Mouse (Mus musculus): Measurements from ENCODE around the gene Zfp963.

Zfp963 gene

DNA sequence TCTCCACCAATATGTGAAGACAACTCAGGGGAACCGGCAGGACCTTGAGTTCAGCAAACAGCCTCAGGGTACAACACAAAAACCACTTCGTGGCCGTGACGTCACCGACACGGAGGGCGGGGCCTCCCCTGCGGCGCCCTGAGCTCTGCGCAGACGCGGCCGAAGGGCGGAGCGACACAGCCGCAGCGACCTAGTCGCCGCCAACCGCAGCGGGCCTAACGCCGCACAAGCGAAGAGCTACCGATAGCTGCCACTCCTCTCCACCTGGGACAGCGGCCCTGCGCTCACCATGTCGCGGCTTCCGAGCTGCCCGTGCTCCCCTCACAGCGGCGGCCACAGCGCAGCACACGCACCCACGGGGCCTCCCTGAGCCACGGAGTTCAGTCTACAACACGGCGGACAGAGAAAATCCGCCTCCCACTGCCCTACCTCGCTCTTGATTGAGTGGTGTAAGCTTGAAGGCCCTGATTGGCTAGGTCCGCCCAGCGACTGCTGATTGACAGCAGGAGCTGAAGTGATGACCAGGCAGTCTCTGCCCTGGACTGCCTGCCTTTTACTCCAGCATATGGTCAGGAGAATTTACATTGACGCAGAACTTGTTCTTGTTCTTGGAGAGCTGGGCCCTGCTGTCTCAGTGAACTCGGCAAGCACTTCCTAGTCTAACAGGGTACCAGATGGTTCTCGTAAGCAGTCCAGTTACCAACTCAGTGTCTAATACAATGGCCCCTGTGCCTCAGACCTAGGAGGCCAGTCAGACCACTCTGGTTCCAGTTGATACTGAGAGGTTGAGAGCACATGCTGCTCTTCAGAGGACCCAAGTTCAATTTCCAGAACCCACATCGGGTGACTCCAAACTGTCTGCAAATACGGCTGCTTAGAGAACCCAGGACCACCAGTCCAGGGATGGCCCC lies at the start of gene Zfp963:
Zfp963 (minus strand) TSS at position 427 of the 911 bp plus-strand sequence.
- DNase-seq (ENCODE audit: extremely low spot score, low read depth, low spot score), result peak; percentile 80

DNA sequence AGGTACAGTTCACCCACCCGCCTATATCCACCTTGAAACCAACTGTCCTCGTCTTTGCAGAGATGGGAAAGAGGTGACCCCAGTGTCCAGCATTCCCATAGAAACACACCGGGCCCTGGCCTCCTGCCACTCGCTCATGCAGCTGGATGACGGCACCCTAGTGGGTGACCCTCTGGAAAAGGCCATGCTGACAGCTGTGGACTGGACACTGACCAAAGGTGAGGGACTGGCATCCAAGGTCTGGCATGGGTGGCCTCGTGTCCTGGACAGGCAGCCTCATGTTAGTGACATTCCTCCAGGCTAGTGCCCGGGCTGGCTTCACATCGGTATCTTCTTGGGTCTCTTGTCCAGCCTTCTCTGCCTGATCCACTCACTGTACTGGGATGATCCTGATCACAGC lies 49.5 kb upstream of the Zfp963 start:
- no peak for DNase-seq (ENCODE audit: extremely low spot score, low read depth, low spot score)

GRCm38 (mm10) chr8:69797661-69798060 lies 47.9 kb upstream of the Zfp963 start:
- DNase-seq (ENCODE audit: extremely low spot score, low read depth, low spot score), result no peak

DNA sequence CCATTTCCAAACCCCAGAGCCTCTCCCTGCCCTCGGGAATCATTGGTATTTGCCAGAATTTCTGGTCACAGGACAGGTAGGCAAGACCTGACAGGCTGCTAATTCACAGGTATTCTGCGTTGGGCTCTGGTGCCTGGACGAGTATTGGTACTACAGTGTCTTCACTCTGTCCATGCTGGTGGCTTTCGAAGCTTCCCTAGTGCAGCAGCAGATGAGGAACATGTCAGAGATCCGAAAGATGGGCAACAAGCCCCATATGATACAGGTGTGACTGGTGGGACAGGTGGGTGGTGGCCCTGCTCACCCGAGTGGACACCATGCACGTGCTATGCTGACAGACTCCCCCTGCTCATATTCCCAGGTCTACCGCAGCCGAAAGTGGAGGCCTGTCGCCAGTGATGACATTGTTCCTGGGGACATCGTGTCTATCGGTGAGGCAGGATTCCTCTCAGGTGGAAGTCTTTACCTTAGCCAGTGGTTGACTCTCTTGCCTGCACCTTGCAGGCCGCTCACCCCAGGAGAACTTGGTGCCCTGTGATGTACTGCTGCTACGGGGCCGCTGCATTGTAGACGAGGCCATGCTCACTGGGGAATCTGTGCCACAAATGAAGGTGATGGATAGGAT lies 47.1 kb upstream of the Zfp963 start:
- no peak for DNase-seq (ENCODE audit: extremely low spot score, low read depth, low spot score)

GRCm38 (mm10) chr8:69794901-69795300 lies 45.1 kb upstream of the Zfp963 start:
- no peak for DNase-seq (ENCODE audit: extremely low spot score, low read depth, low spot score)

- DNase-seq (ENCODE audit: extremely low spot score, low read depth, low spot score), result no peak
Measured at GRCm38 (mm10) chr8:69794096-69794495, 44.3 kb upstream of the Zfp963 start.

DNA sequence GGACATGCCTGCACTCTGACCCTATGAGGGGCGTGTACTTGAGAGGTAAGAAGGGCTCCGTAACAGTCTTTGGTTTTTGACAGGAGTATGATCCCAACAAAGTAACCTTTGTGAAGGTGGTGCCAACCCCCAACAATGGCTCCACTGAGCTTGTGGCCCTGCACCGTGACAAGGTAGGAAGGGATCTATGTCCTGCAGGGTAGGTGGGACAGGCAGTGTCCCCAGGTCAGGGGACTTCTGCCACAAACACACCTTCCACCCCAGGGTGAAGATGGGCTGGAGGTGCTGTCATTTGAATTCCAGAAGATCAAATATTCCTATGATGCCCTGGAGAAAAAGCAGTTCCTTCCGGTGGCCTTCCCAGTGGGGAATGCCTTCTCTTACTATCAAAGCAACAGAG lies 43.9 kb upstream of the Zfp963 start:
- DNase-seq (ENCODE audit: extremely low spot score, low read depth, low spot score), result no peak

GRCm38 (mm10) chr8:69791415-69792068 lies 41.8 kb upstream of the Zfp963 start:
- DNase-seq (ENCODE audit: extremely low spot score, low read depth, low spot score), result no peak

GRCm38 (mm10) chr8:69790773-69791367 lies 41.1 kb upstream of the Zfp963 start, which contains the start of the genes Atp13a1 and Zfp866:
TSS of gene Atp13a1 (plus strand) at chr8:69791163.
TSS of gene Zfp866 (minus strand) at chr8:69791178.
- DNase-seq (ENCODE audit: extremely low spot score, low read depth, low spot score), result peak; percentile 54

- no peak for DNase-seq (ENCODE audit: extremely low spot score, low read depth, low spot score)
Measured at GRCm38 (mm10) chr8:69790364-69790763, 40.6 kb upstream of the Zfp963 start.

DNA sequence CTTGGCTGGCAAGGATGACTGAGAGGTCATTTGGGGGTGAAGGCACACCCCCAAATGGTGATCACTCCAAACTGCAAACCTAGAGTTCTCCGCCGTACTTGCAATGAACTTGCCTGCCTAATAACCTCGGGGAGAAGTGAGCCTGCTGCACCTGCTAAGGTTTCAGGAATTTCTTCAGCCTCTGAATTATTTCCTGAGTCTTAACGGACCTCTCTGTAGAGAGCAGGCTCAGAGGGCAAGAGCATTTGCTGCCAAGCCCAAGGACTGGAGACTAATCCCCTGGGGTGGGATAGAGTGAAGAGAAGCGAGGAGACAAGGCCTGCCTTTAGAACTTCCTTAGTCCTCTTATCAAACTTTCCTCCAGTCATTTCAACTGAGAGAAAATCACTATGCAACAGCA lies 40.0 kb upstream of the Zfp963 start:
- no peak for DNase-seq (ENCODE audit: extremely low spot score, low read depth, low spot score)

DNA sequence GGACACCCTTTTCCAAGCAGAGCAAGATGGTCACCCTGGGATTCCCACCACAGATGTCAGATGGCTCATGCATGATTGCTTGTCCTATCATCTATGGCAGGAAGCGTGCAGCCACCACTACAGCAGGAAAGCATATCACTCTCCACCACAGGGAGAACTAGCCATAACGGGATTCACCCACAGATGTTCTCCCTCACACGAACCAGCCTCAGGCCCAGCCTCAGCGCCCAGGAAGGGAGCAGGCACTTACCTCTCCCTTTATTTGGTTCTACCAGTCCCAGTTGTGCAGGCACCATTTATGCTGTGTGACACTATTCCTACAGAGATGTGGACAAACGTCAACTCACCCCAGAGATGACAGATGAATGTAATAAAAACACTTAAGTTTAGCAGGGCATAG lies 39.3 kb upstream of the Zfp963 start:
- DNase-seq (ENCODE audit: extremely low spot score, low read depth, low spot score), result no peak

DNA sequence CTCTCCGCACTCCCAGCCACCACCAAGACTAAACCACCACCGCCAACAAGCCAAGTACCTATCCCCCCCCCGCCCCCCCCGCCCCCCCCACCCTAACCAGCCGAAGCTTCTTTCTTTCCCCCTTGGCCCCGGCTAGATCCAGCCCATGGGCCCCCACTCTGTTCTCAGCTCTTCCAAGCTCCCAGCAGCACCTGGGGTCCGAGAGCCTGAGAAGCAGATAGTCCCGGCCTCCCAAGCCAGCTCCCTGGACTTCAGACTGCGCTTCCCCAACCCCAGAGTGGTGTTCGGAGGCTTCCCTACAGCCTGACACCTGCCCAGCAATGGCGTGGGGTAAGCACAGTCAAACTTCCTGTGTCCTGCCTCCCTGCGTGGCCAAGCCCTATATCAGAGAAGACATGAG lies 27.3 kb upstream of the Zfp963 start:
- DNase-seq (ENCODE audit: extremely low spot score, low read depth, low spot score), result no peak

DNA sequence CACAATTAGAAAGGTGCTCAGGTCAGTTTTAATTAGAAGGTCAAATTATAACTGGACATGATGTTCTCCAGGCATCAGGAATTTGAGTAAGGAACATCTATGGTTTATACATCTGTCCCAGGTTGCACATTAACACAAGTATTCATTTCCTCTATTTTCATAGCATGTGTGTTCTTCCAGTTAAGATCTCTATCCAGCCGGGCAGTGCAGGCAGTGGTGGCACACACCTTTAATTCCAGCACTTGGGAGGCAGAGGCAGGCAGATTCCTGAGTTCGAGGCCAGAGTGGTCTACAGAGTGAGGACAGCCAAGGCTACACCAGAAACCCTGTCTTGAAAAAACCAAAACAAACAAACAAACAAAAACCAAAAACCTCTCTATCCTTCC lies 25.4 kb upstream of the Zfp963 start:
- DNase-seq (ENCODE audit: extremely low spot score, low read depth, low spot score), result no peak

DNA sequence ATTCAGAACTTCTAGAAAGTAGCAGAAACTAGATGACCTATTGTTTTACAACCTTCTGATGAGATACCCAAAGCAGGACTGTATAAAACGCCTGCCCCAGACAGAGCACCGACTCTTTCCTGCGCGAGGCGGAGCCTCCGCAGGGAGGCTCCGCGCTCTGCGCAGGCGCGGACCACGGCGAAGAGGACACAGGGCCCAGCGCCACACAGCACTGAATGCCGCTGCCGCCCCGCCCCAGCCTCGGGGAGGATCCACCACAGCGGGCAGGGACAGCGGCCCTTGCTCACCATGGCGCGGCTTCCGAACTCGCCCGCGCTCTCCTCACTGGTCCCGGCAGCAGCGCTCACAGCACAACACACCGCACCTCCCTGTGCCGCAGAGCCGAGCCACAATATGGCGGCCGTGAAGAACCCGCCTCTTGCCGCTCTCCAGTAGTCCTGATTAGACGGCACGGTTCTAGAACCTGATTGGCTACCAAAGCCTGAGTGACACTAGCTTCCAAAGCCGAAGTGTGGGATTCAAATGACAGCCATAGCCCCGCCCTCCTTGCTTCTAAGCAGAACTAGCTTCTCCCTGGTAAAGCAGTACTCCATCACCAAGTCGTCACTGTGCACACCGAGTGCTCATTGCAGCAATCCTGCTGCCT lies 24.9 kb upstream of the Zfp963 start, which contains the start of gene Gm20422:
Gm20422 (minus strand) TSS at position 384 of the 646 bp plus-strand sequence.
- DNase-seq (ENCODE audit: extremely low spot score, low read depth, low spot score), result peak; percentile 96

GRCm38 (mm10) chr8:69772106-69772505 lies 22.3 kb upstream of the Zfp963 start:
- DNase-seq (ENCODE audit: extremely low spot score, low read depth, low spot score), result no peak

DNA sequence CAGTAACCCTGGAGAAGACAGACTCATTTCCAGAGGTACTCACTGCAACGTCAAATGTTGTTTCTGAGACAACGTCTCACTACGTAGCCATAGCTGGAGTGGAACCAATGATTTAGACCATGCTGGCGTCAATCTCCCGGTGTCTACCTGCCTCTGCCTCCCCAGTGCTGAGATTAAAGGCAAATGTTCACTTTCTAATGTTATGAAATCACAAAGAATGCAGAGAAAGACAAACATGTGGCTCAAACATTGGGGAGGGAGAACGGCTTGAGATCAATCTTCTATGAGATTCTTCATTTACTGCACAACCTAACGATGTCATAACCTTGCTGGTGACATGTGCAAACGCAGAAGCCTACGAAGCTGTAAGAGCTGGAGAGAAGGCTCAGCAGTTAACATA lies 21.5 kb upstream of the Zfp963 start:
- DNase-seq (ENCODE audit: extremely low spot score, low read depth, low spot score), result no peak

DNA sequence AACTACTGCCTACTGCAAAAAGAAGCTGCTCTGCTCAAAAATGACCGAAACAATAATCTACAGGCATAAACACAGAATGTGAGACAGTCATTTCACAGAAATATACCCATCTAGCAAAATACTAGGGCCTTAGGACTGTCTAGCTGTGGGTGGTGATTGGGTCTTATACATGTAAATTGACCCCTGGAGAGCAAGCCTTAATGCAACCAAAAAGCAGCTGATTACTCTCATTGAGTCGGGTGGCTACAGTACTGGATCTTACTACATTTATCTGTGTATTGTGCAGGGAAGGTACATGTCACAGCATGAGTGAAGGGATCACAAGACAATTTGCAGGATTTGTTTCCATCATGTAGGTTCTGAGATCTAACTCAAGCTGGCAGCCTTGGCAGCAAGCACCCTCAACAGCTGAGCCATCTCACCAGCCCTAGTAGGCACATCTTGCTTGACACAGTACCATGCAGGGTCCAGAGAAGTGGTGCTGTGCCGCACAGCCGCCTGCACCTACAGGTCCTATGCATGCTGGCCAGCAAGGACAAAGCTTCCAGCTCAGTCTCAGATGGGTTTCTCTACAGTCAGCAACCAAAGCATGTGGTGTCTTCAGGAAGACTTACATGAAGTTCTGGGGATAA lies 12.2 kb upstream of the Zfp963 start:
- DNase-seq (ENCODE audit: extremely low spot score, low read depth, low spot score), result no peak

- no peak for DNase-seq (ENCODE audit: extremely low spot score, low read depth, low spot score)
Measured at GRCm38 (mm10) chr8:69758316-69758715, 8.5 kb upstream of the Zfp963 start.

- DNase-seq (ENCODE audit: extremely low spot score, low read depth, low spot score), result no peak
Measured at GRCm38 (mm10) chr8:69752437-69752836, 2.7 kb upstream of the Zfp963 start.
